Mouse (Mus musculus) forebrain, embryonic 12.5 days (tissue): ENCODE results near the gene Lrrn1. TPM values are rescaled to one million over a fixed set of nuclear protein-coding genes. Genes with fewer than 3 reads are reported as not detected.

Experiments used
- ATAC-seq: fragments of 200-750 bp; cut with Nextera tagmentation; 2 replicates; pipeline ENCODE4 v1.8.0; 2017; ENCODE audit warnings: moderate TSS enrichment; ENCODE audit not compliant: low FRiP score
- H3K27ac ChIP-seq: fragments of 300-500 bp; sonication (generic); 2 replicates; pipeline ENCODE4 v1.5.1; 2016; ENCODE audit warnings: mild to moderate bottlenecking
- H3K27me3 ChIP-seq: fragments of 300-500 bp; sonication (generic); 2 replicates; pipeline ENCODE4 v1.6.1; 2016; ENCODE audit warnings: mild to moderate bottlenecking
- H3K36me3 ChIP-seq: fragments of 300-500 bp; sonication (generic); replicated peaks from 2 replicates; pipeline ENCODE4 v1.6.1; 2016; ENCODE audit warnings: mild to moderate bottlenecking
- H3K4me1 ChIP-seq: fragments of 300-500 bp; sonication (generic); 2 replicates; pipeline ENCODE4 v1.6.1; 2016
- H3K4me2 ChIP-seq: fragments of 300-500 bp; sonication (generic); 2 replicates; pipeline ENCODE4 v1.6.1; 2016; ENCODE audit warnings: mild to moderate bottlenecking, moderate library complexity
- H3K4me3 ChIP-seq: fragments of 300-500 bp; sonication (generic); replicated peaks from 2 replicates; pipeline ENCODE4 v1.5.1; 2016; ENCODE audit warnings: mild to moderate bottlenecking
- H3K9ac ChIP-seq: fragments of 300-500 bp; sonication (generic); 2 replicates; pipeline ENCODE4 v1.6.1; 2016; ENCODE audit warnings: mild to moderate bottlenecking
- H3K9me3 ChIP-seq: fragments of 300-500 bp; sonication (generic); 2 replicates; pipeline ENCODE4 v1.6.1; 2016
- WGBS: fragments of 180-500 bp; shearing (Covaris S2); methylation state at CpG from one replicate; pipeline ENCODE4 v1.1.7; 2016; 5-methylcytosine and 5-hydroxymethylcytosine counted together
- polyA plus RNA-seq: library from polyadenylated mRNA; unstranded; fragments of >200 nt; fragmentation: Nextera tagmentation; extraction: Ambion mirVana; gene quantifications from 2 replicates; pipeline ENCODE4 v1.2.1, GENCODE M21; 2016

The Lrrn1 gene
- polyA plus RNA-seq, 1 experiment from 2014 or later, result 130 TPM

- Histone ChIP-seq H3K4me1 (no peaks in the 10 kb centered on the region), H3K4me2 (no peak overlapping the region), H3K9ac (no peak overlapping the region), H3K9me3 (no peaks in the 10 kb centered on the region), H3K4me3 (no peak overlapping the region), H3K36me3 (no peaks in the 10 kb centered on the region), H3K27ac (no peak overlapping the region), H3K27me3 (no peaks in the 10 kb centered on the region)
- WGBS, result 85% methylated on average over 2 of the region's 2 CpGs
- no peak for ATAC-seq
Measured at GRCm38 (mm10) chr6:107546272-107546671, 16.7 kb downstream of the Lrrn1 start.

GRCm38 (mm10) chr6:107552511-107552910 lies 22.9 kb downstream of the Lrrn1 start:
- Histone ChIP-seq H3K27ac (no peak overlapping the region), H3K9ac (no peak overlapping the region), H3K36me3 (peaks cover 13% of the 10 kb centered on the region; the same call in 1 of the 2 replicates), H3K4me2 (no peak overlapping the region), H3K9me3 (no peaks in the 10 kb centered on the region), H3K27me3 (no peaks in the 10 kb centered on the region), H3K4me3 (no peak overlapping the region), H3K4me1 (peaks cover 8% of the 10 kb centered on the region)
- no peak for ATAC-seq
- WGBS, result 90% methylated on average over 1 of the region's 1 CpGs

GRCm38 (mm10) chr6:107555364-107555763 lies 25.8 kb downstream of the Lrrn1 start:
- Histone ChIP-seq H3K4me2 (no peak overlapping the region), H3K4me3 (no peak overlapping the region), H3K9ac (no peak overlapping the region), H3K36me3 (peaks cover 20% of the 10 kb centered on the region), H3K4me1 (peaks cover 13% of the 10 kb centered on the region), H3K9me3 (no peaks in the 10 kb centered on the region), H3K27ac (no peak overlapping the region), H3K27me3 (no peaks in the 10 kb centered on the region)
- no peak for ATAC-seq
- WGBS, result 88% methylated on average over 5 of the region's 5 CpGs

- 61% methylated on average over 3 of the region's 3 CpGs for WGBS
- H3K9me3 ChIP-seq, result no peaks in the 10 kb centered on the region
- no peaks in the 10 kb centered on the region for H3K27me3 ChIP-seq
- H3K4me3 ChIP-seq, result no peak overlapping the region
- H3K27ac ChIP-seq, result no peak overlapping the region
- H3K9ac ChIP-seq, result no peak overlapping the region
- ATAC-seq, result 0 out of 2 replicates have a peak, but pooled peaks have one; percentile 34
- H3K4me1 ChIP-seq, result peaks cover 11% of the 10 kb centered on the region
- no peak overlapping the region for H3K4me2 ChIP-seq
- peaks cover 16% of the 10 kb centered on the region for H3K36me3 ChIP-seq
Measured at GRCm38 (mm10) chr6:107556996-107557395, 27.4 kb downstream of the Lrrn1 start.

GRCm38 (mm10) chr6:107557806-107558205 lies 28.2 kb downstream of the Lrrn1 start:
- H3K9ac ChIP-seq, result no peak overlapping the region
- no peak overlapping the region for H3K4me2 ChIP-seq
- ATAC-seq, result no peak
- no peaks in the 10 kb centered on the region for H3K9me3 ChIP-seq
- no peak overlapping the region for H3K27ac ChIP-seq
- peaks cover 9% of the 10 kb centered on the region; the same call in 1 of the 2 replicates for H3K36me3 ChIP-seq
- H3K27me3 ChIP-seq, result no peaks in the 10 kb centered on the region
- 88% methylated on average over 3 of the region's 3 CpGs for WGBS
- no peak overlapping the region for H3K4me3 ChIP-seq
- H3K4me1 ChIP-seq, result peaks cover 11% of the 10 kb centered on the region

GRCm38 (mm10) chr6:107562255-107562654 lies 32.7 kb downstream of the Lrrn1 start:
- ATAC-seq, result no peak
- peaks cover 12% of the 10 kb centered on the region for H3K36me3 ChIP-seq
- H3K27ac ChIP-seq, result no peak overlapping the region
- H3K27me3 ChIP-seq, result no peaks in the 10 kb centered on the region
- peaks cover 6% of the 10 kb centered on the region; the same call in 1 of the 2 replicates for H3K4me1 ChIP-seq
- no peak overlapping the region for H3K9ac ChIP-seq
- 97% methylated on average over 2 of the region's 2 CpGs for WGBS
- H3K4me2 ChIP-seq, result no peak overlapping the region
- H3K9me3 ChIP-seq, result no peaks in the 10 kb centered on the region
- no peak overlapping the region for H3K4me3 ChIP-seq

GRCm38 (mm10) chr6:107566944-107567634 lies 37.5 kb downstream of the Lrrn1 start:
- H3K9me3 ChIP-seq, result no peaks in the 10 kb centered on the region
- H3K36me3 ChIP-seq, result peaks cover 40% of the 10 kb centered on the region
- H3K9ac ChIP-seq, result no peak overlapping the region
- H3K4me1 ChIP-seq, result no peaks in the 10 kb centered on the region
- no peak overlapping the region for H3K4me2 ChIP-seq
- H3K27ac ChIP-seq, result no peak overlapping the region
- WGBS, result 87% methylated on average over 12 of the region's 12 CpGs
- ATAC-seq, result no peak
- H3K27me3 ChIP-seq, result no peaks in the 10 kb centered on the region
- H3K4me3 ChIP-seq, result no peak overlapping the region

- Histone ChIP-seq H3K4me2 (no peak overlapping the region), H3K4me1 (no peaks in the 10 kb centered on the region), H3K4me3 (no peak overlapping the region), H3K27me3 (no peaks in the 10 kb centered on the region), H3K36me3 (peaks cover 17% of the 10 kb centered on the region), H3K27ac (no peak overlapping the region), H3K9me3 (no peaks in the 10 kb centered on the region), H3K9ac (no peak overlapping the region)
- WGBS, result 90% methylated on average over 3 of the region's 3 CpGs
- ATAC-seq, result no peak
Measured at GRCm38 (mm10) chr6:107574561-107574960, 45.0 kb downstream of the Lrrn1 start.

GRCm38 (mm10) chr6:107575405-107575804 lies 45.8 kb downstream of the Lrrn1 start:
- Histone ChIP-seq H3K27me3 (no peaks in the 10 kb centered on the region), H3K9ac (no peak overlapping the region), H3K4me2 (no peak overlapping the region), H3K4me1 (no peaks in the 10 kb centered on the region), H3K4me3 (no peak overlapping the region), H3K9me3 (no peaks in the 10 kb centered on the region), H3K36me3 (peaks cover 12% of the 10 kb centered on the region; the same call in 1 of the 2 replicates), H3K27ac (no peak overlapping the region)
- 79% methylated on average over 3 of the region's 3 CpGs for WGBS
- ATAC-seq, result no peak

- Histone ChIP-seq H3K36me3 (0 out of 2 replicates have a peak, but pooled peaks cover 3% of the 10 kb centered on the region), H3K4me2 (no peak overlapping the region), H3K27ac (no peak overlapping the region), H3K4me3 (no peak overlapping the region), H3K4me1 (no peaks in the 10 kb centered on the region), H3K27me3 (no peaks in the 10 kb centered on the region), H3K9ac (no peak overlapping the region), H3K9me3 (no peaks in the 10 kb centered on the region)
- no peak for ATAC-seq
- WGBS, result over 99% methylated on average over 8 of the region's 8 CpGs
Measured at GRCm38 (mm10) chr6:107577309-107577708, 47.7 kb downstream of the Lrrn1 start.

GRCm38 (mm10) chr6:107583759-107584383 lies 54.3 kb downstream of the Lrrn1 start:
- H3K36me3 ChIP-seq, result no peaks in the 10 kb centered on the region
- H3K4me3 ChIP-seq, result no peak overlapping the region
- peak; percentile 39; the same call in 1 of the 2 replicates for ATAC-seq
- no peaks in the 10 kb centered on the region for H3K9me3 ChIP-seq
- no peak overlapping the region for H3K27ac ChIP-seq
- WGBS, result 76% methylated on average over 1 of the region's 1 CpGs
- H3K27me3 ChIP-seq, result no peaks in the 10 kb centered on the region
- no peak overlapping the region for H3K4me2 ChIP-seq
- no peak overlapping the region for H3K9ac ChIP-seq
- no peaks in the 10 kb centered on the region for H3K4me1 ChIP-seq

- Histone ChIP-seq H3K9ac (no peak overlapping the region), H3K36me3 (no peaks in the 10 kb centered on the region), H3K27ac (no peak overlapping the region), H3K4me3 (no peak overlapping the region), H3K4me2 (no peak overlapping the region), H3K4me1 (no peaks in the 10 kb centered on the region), H3K9me3 (no peaks in the 10 kb centered on the region), H3K27me3 (no peaks in the 10 kb centered on the region)
- no peak for ATAC-seq
Measured at GRCm38 (mm10) chr6:107605151-107605550, 75.6 kb downstream of the Lrrn1 start.

GRCm38 (mm10) chr6:107614288-107614687 lies 84.7 kb downstream of the Lrrn1 start:
- H3K36me3 ChIP-seq, result no peaks in the 10 kb centered on the region
- no peak overlapping the region for H3K27ac ChIP-seq
- H3K9ac ChIP-seq, result no peak overlapping the region
- WGBS, result 75% methylated on average over 1 of the region's 1 CpGs
- H3K27me3 ChIP-seq, result no peaks in the 10 kb centered on the region
- H3K9me3 ChIP-seq, result no peaks in the 10 kb centered on the region
- no peaks in the 10 kb centered on the region for H3K4me1 ChIP-seq
- no peak overlapping the region for H3K4me3 ChIP-seq
- ATAC-seq, result no peak
- H3K4me2 ChIP-seq, result no peak overlapping the region
